Mouse (Mus musculus) limb, embryonic 11.5 days (tissue): ENCODE measurements around the gene Wdr3. TPM values are rescaled to one million over a fixed set of nuclear protein-coding genes. Genes with fewer than 3 reads are reported as not detected.

Experiments
- ATAC-seq: fragments of 200-750 bp; cut with Nextera tagmentation; 2 replicates; pipeline ENCODE4 v1.8.0; 2017; ENCODE audit warnings: low read depth; ENCODE audit not compliant: insufficient number of reproducible peaks, low FRiP score, low TSS enrichment
- DNase-seq: peaks from one replicate; pipeline ENCODE4 v3.0.0-alpha.2; 2015; ENCODE audit warnings: low spot score
- H3K27ac ChIP-seq: fragments of 300-500 bp; sonication (generic); replicated peaks from 2 replicates; pipeline ENCODE4 v1.5.1; 2014; ENCODE audit warnings: low read depth, mild to moderate bottlenecking, low read length
- H3K27me3 ChIP-seq: fragments of 300-500 bp; sonication (generic); 2 replicates; pipeline ENCODE4 v1.6.1; 2014; ENCODE audit warnings: mild to moderate bottlenecking, low read length, mixed read lengths; ENCODE audit not compliant: control insufficient read depth, insufficient read depth
- H3K36me3 ChIP-seq: fragments of 300-500 bp; sonication (generic); 2 replicates; pipeline ENCODE4 v1.6.1; 2014; ENCODE audit warnings: mild to moderate bottlenecking, low read length, moderate library complexity, mixed read lengths; ENCODE audit not compliant: control insufficient read depth, insufficient read depth
- H3K4me1 ChIP-seq: fragments of 300-500 bp; sonication (generic); 2 replicates; pipeline ENCODE4 v1.6.1; 2014; ENCODE audit warnings: low read length, mixed read lengths; ENCODE audit not compliant: control insufficient read depth, insufficient read depth
- H3K4me2 ChIP-seq: fragments of 300-500 bp; sonication (generic); 2 replicates; pipeline ENCODE4 v1.6.1; 2014; ENCODE audit warnings: low read depth, mild to moderate bottlenecking, moderate library complexity; ENCODE audit not compliant: severe bottlenecking
- H3K4me3 ChIP-seq: fragments of 300-500 bp; sonication (generic); 2 replicates; pipeline ENCODE4 v1.5.1; 2014; ENCODE audit warnings: low read depth, low read length
- H3K9ac ChIP-seq: fragments of 300-500 bp; sonication (generic); 2 replicates; pipeline ENCODE4 v1.6.1; 2014; ENCODE audit warnings: mild to moderate bottlenecking, low read length
- H3K9me3 ChIP-seq: fragments of 300-500 bp; sonication (generic); 2 replicates; pipeline ENCODE4 v1.6.1; 2016; ENCODE audit warnings: low read length; ENCODE audit not compliant: control insufficient read depth
- WGBS: fragments of 180-500 bp; shearing (Covaris S2); extraction: QIAGEN DNeasy Blood & Tissue Kit; methylation state at CpG from one replicate; pipeline ENCODE4 v1.1.7; 2014; 5-methylcytosine and 5-hydroxymethylcytosine counted together
- polyA plus RNA-seq: library from polyadenylated mRNA; unstranded; fragments of >200 nt; fragmentation: Nextera tagmentation; extraction: Ambion mirVana; gene quantifications from 2 replicates; pipeline ENCODE4 v1.2.1, GENCODE M21; 2014

The Wdr3 gene
- polyA plus RNA-seq, result 63.1 and 65.1 TPM in 2 replicates

- peak within 1 kb of the TSS; percentile 88 for H3K4me2 ChIP-seq
- peaks cover 4% of the 10 kb centered on the region for H3K4me1 ChIP-seq
- H3K9me3 ChIP-seq, result no peaks in the 10 kb centered on the region
- peak within 1 kb of the TSS; percentile 78 for H3K9ac ChIP-seq
- H3K36me3 ChIP-seq, result peaks cover 9% of the 10 kb centered on the region; the same call in 1 of the 2 replicates
- peak; percentile 93 for DNase-seq
- no peaks in the 10 kb centered on the region for H3K27me3 ChIP-seq
- 0 out of 2 replicates have a peak within 1 kb of the TSS, but pooled peaks have one; percentile 36 for H3K27ac ChIP-seq
- peak; percentile 94 for ATAC-seq
- peak within 1 kb of the TSS; percentile 90 for H3K4me3 ChIP-seq
- WGBS, result under 1% methylated on average over 54 of the region's 55 CpGs
Observed at GRCm38 (mm10) chr3:100162315-100163105, at the start of gene Wdr3, which contains the start of gene Gdap2. TSS of gene Wdr3 (minus strand) at chr3:100162407. TSS of gene Gdap2 (plus strand) at chr3:100162381.

- WGBS, result 15% methylated on average over 1 of the region's 1 CpGs
- ATAC-seq, result peak; percentile 47; the same call in 1 of the 2 replicates
- Histone ChIP-seq H3K27me3 (no peaks in the 10 kb centered on the region), H3K9ac (no peak overlapping the region), H3K4me1 (0 out of 2 replicates have a peak, but pooled peaks cover 8% of the 10 kb centered on the region), H3K4me3 (no peak overlapping the region), H3K4me2 (no peak overlapping the region), H3K9me3 (no peaks in the 10 kb centered on the region), H3K27ac (peak overlapping the region; percentile 69), H3K36me3 (no peaks in the 10 kb centered on the region)
- DNase-seq, result peak; percentile 39
Observed at GRCm38 (mm10) chr3:100206973-100207372, 44.8 kb upstream of the Wdr3 start.

- H3K9me3 ChIP-seq, result no peaks in the 10 kb centered on the region
- 96% methylated on average over 7 of the region's 7 CpGs for WGBS
- ATAC-seq (no peak), DNase-seq (no peak)
- H3K4me2 ChIP-seq, result no peak overlapping the region
- H3K27me3 ChIP-seq, result no peaks in the 10 kb centered on the region
- 0 out of 2 replicates have a peak, but pooled peaks cover 2% of the 10 kb centered on the region for H3K4me1 ChIP-seq
- no peaks in the 10 kb centered on the region for H3K36me3 ChIP-seq
- no peak overlapping the region for H3K9ac ChIP-seq
- H3K27ac ChIP-seq, result no peak overlapping the region
- no peak overlapping the region for H3K4me3 ChIP-seq
Observed at GRCm38 (mm10) chr3:100201554-100201953, 39.3 kb upstream of the Wdr3 start.

DNA sequence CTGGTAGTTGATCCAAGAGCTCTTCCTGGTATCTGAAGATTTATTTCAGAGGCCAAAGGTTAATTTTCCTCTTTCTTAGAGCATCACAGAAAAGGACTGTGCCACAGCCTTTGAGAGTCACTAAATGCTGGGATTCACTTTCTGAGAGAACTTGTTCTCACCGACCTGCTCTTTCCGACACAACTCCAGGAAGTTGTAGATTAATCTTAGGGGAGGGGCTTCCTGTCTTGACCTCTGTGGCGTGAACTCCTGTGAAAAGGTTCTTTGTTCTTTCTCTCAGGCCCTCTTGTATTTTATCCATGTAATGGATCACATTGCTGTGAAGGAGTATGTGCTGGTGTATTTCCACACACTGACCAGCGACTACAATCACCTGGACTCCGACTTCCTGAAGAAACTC, 32.0 kb upstream of the Wdr3 start:
- Histone ChIP-seq H3K9ac (no peak overlapping the region), H3K36me3 (no peaks in the 10 kb centered on the region; the same call in 1 of the 2 replicates), H3K4me2 (no peak overlapping the region), H3K27ac (no peak overlapping the region), H3K9me3 (no peaks in the 10 kb centered on the region), H3K27me3 (no peaks in the 10 kb centered on the region), H3K4me1 (no peaks in the 10 kb centered on the region), H3K4me3 (no peak overlapping the region)
- DNase-seq (peak; percentile 30), ATAC-seq (no peak)
- 33% methylated on average over 5 of the region's 5 CpGs for WGBS

- no peaks in the 10 kb centered on the region for H3K27me3 ChIP-seq
- H3K4me1 ChIP-seq, result no peaks in the 10 kb centered on the region
- DNase-seq, result no peak
- H3K36me3 ChIP-seq, result no peaks in the 10 kb centered on the region; the same call in 1 of the 2 replicates
- H3K4me3 ChIP-seq, result no peak overlapping the region
- no peak overlapping the region for H3K9ac ChIP-seq
- H3K4me2 ChIP-seq, result no peak overlapping the region
- no peak for ATAC-seq
- no peaks in the 10 kb centered on the region for H3K9me3 ChIP-seq
- 86% methylated on average over 11 of the region's 11 CpGs for WGBS
- H3K27ac ChIP-seq, result no peak overlapping the region
Observed at GRCm38 (mm10) chr3:100189861-100190260, 27.7 kb upstream of the Wdr3 start.

GRCm38 (mm10) chr3:100189444-100189843, 27.2 kb upstream of the Wdr3 start:
- Histone ChIP-seq H3K4me3 (no peak overlapping the region), H3K4me1 (no peaks in the 10 kb centered on the region), H3K4me2 (no peak overlapping the region), H3K9me3 (no peaks in the 10 kb centered on the region), H3K27me3 (no peaks in the 10 kb centered on the region), H3K27ac (no peak overlapping the region), H3K9ac (no peak overlapping the region), H3K36me3 (no peaks in the 10 kb centered on the region; the same call in 1 of the 2 replicates)
- no peak for ATAC-seq
- DNase-seq, result peak; percentile 75
- WGBS, result 45% methylated on average over 1 of the region's 1 CpGs

DNA sequence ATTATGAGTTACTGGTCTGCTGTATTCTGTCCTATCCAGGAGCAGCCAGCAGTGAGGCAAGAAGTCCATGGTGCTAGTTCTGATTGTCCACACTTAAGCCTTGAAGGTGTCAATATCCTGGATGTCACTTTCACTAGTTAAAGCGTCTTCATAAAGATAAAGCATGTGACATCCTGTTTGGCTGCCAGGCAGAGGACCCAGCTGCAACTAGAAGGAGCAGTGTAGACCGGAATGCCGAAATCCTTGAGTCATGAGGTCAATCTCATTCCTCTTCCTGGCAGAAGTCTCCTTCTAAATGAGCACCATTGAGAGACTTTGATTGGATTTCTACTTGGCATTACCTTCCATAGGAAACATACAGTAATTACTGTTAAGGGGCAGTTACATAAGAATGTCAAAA, 18.3 kb upstream of the Wdr3 start:
- H3K9me3 ChIP-seq, result no peaks in the 10 kb centered on the region
- no peaks in the 10 kb centered on the region; the same call in 1 of the 2 replicates for H3K36me3 ChIP-seq
- no peak overlapping the region for H3K4me3 ChIP-seq
- no peak overlapping the region for H3K27ac ChIP-seq
- no peaks in the 10 kb centered on the region for H3K27me3 ChIP-seq
- H3K9ac ChIP-seq, result no peak overlapping the region
- ATAC-seq (no peak), DNase-seq (no peak)
- no peaks in the 10 kb centered on the region for H3K4me1 ChIP-seq
- no peak overlapping the region for H3K4me2 ChIP-seq
- WGBS, result 77% methylated on average over 3 of the region's 3 CpGs

- Histone ChIP-seq H3K9me3 (no peaks in the 10 kb centered on the region), H3K4me2 (no peak overlapping the region), H3K27ac (no peak overlapping the region), H3K27me3 (no peaks in the 10 kb centered on the region), H3K36me3 (no peaks in the 10 kb centered on the region; the same call in 1 of the 2 replicates), H3K9ac (no peak overlapping the region), H3K4me3 (no peak overlapping the region), H3K4me1 (no peaks in the 10 kb centered on the region)
- no peak for DNase-seq
- ATAC-seq, result no peak
- 92% methylated on average over 2 of the region's 2 CpGs for WGBS
Observed at GRCm38 (mm10) chr3:100176031-100176430, 13.8 kb upstream of the Wdr3 start.
